Mouse (Mus musculus): ENCODE results near the gene Emc3.

DNA sequence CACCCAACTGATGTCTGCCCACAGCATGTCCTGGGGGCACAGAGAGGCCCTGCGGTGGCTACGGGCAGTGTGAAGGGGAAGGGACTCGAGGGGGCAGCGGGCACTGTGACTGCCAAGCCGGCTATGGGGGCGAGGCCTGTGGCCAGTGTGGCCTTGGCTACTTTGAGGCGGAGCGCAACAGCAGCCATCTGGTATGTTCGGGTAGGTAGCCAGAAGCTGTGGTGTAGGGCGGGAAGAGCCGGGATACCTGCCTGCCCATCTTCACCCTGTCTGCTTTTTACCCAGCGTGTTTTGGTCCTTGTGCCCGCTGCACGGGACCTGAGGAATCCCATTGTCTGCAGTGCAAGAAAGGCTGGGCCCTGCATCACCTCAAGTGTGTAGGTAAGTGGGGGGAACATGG lies 42.0 kb downstream of the Emc3 start:
- TF ChIP-seq POLR2A (IDR thresholded peaks at IDR 0.05; ENCODE audit: borderline replicate concordance, insufficient read depth, low read length) = no peak
- no peak for TF ChIP-seq CTCF (IDR thresholded peaks at IDR 0.05; ENCODE audit: borderline replicate concordance, insufficient read depth, low read depth, low read length)
